Mouse (Mus musculus) stomach, embryonic 16.5 days (tissue): ENCODE results near the gene Trpm3. TPM values are rescaled to one million over a fixed set of nuclear protein-coding genes. Genes with fewer than 3 reads are reported as not detected.

Experiments
- ATAC-seq: fragments of 200-750 bp; cut with Nextera tagmentation; 2 replicates; pipeline ENCODE4 v1.8.0; 2017; ENCODE audit warnings: moderate number of reproducible peaks, moderate TSS enrichment; ENCODE audit not compliant: insufficient read depth, low FRiP score
- H3K27ac ChIP-seq: fragments of 300-500 bp; sonication (generic); 2 replicates; pipeline ENCODE4 v1.5.1; 2014; ENCODE audit warnings: low read length
- H3K27me3 ChIP-seq: fragments of 300-500 bp; sonication (generic); 2 replicates; pipeline ENCODE4 v1.6.1; 2014; ENCODE audit warnings: low read length, control low read depth, mixed read lengths; ENCODE audit not compliant: control insufficient read depth, insufficient read depth
- H3K36me3 ChIP-seq: fragments of 300-500 bp; sonication (generic); 2 replicates; pipeline ENCODE4 v1.6.1; 2014; ENCODE audit warnings: low read length; ENCODE audit not compliant: control insufficient read depth, insufficient read depth
- H3K4me1 ChIP-seq: fragments of 300-500 bp; sonication (generic); 2 replicates; pipeline ENCODE4 v1.6.1; 2014; ENCODE audit warnings: low read length, control low read depth, mixed read lengths; ENCODE audit not compliant: control insufficient read depth, insufficient read depth
- H3K4me2 ChIP-seq: fragments of 300-500 bp; sonication (generic); 2 replicates; pipeline ENCODE4 v1.6.1; 2014; ENCODE audit warnings: low read depth, low read length, mixed read lengths
- H3K4me3 ChIP-seq: fragments of 300-500 bp; sonication (generic); replicated peaks from 2 replicates; pipeline ENCODE4 v1.5.1; 2014; ENCODE audit warnings: mild to moderate bottlenecking, low read length
- H3K9ac ChIP-seq: fragments of 300-500 bp; sonication (generic); 2 replicates; pipeline ENCODE4 v1.6.1; 2014; ENCODE audit warnings: low read length
- H3K9me3 ChIP-seq: fragments of 300-500 bp; sonication (generic); replicated peaks from 2 replicates; pipeline ENCODE4 v1.6.1; 2016; ENCODE audit warnings: low read length, control low read depth; ENCODE audit not compliant: control insufficient read depth
- WGBS: fragments of 180-500 bp; shearing (Covaris S2); extraction: QIAGEN DNeasy Blood & Tissue Kit; methylation state at CpG from one replicate; pipeline ENCODE4 v1.1.7; 2014; 5-methylcytosine and 5-hydroxymethylcytosine counted together
- polyA plus RNA-seq: library from polyadenylated mRNA; unstranded; fragments of >200 nt; fragmentation: Nextera tagmentation; extraction: Ambion mirVana; gene quantifications from 2 replicates; pipeline ENCODE4 v1.2.1, GENCODE M21; 2015

Trpm3 gene
- polyA plus RNA-seq, 1 experiment from 2014 or later, result 1.0 TPM

DNA sequence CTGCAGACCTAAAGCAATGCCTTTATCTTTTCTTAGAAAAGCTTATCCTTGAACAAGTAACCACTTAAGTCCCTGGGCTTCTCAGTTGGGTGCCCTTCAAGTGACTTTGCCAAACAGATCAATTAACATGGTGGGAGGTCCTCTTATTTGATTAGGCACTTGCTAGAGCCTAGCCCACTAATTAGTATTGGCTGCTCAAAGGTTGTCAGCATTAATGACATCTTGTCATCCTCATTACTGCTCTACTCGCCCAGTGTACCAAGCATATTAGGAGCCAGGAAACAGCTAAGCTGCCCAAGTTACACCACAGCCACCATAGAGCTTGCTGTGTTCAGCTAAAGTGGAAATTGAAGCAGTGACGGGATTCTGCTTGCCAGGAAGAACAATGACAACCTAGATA, 456.4 kb downstream of the Trpm3 start:
- ATAC-seq, result no peak
- Histone ChIP-seq H3K4me2 (no peak overlapping the region), H3K9ac (no peak overlapping the region), H3K4me1 (no peaks in the 10 kb centered on the region; the same call in 1 of the 2 replicates), H3K4me3 (no peak overlapping the region), H3K9me3 (no peaks in the 10 kb centered on the region), H3K27me3 (no peaks in the 10 kb centered on the region), H3K27ac (no peak overlapping the region), H3K36me3 (no peaks in the 10 kb centered on the region)
- WGBS, result 60% methylated on average over 2 of the region's 2 CpGs

DNA sequence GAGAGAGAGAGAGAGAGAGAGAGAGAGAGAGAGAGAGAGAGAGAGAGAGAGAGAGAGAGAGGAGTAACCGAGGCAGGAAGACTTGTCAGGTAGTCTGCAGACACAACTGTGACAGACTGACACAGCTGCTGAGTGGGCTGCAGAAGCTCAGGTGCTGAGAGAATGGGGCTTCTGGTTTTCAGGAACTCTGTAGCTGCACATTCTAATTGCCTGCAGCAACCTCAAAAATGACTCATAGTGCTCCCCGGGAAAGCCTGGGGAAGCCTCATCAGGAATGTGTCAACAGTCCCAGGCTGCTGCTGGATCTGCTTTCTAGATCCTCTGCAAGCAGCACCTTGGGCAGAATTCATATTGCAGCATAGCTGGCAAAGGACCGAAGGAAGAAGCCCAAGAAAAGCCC, 457.9 kb downstream of the Trpm3 start:
- no peak for ATAC-seq
- H3K4me1 ChIP-seq, result no peaks in the 10 kb centered on the region; the same call in 1 of the 2 replicates
- 36% methylated on average over 3 of the region's 3 CpGs for WGBS

DNA sequence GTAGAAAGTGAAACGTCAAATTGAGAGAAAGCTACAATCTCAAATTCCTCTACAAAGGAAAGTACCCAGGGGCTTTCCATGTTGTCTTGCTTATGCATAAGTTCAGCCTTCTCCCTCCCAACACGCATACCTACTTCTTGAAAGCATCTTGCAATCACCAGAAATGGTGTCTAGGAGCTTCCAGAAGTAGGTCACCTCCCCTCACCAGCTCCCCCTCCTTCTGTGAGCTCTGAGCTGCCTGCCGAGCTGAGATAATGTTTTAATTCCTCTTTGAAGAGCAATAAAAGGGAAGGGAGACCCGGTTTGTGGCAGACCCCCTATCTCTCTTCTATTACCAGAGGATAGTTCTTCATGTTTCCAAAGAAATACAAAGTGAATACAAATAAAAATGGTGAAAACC, 465.5 kb downstream of the Trpm3 start:
- Histone ChIP-seq H3K27ac (no peak overlapping the region), H3K9me3 (no peaks in the 10 kb centered on the region), H3K4me3 (no peak overlapping the region), H3K4me2 (no peak overlapping the region), H3K36me3 (no peaks in the 10 kb centered on the region), H3K9ac (no peak overlapping the region), H3K27me3 (no peaks in the 10 kb centered on the region), H3K4me1 (no peaks in the 10 kb centered on the region)
- WGBS, result 33% methylated on average over 4 of the region's 4 CpGs
- no peak for ATAC-seq

More for the DNA sequence above, 457.9 kb downstream of the Trpm3 start:
- Histone ChIP-seq H3K4me2 (no peak overlapping the region), H3K4me3 (no peak overlapping the region), H3K36me3 (no peaks in the 10 kb centered on the region), H3K9ac (no peak overlapping the region), H3K9me3 (no peaks in the 10 kb centered on the region), H3K27ac (no peak overlapping the region), H3K27me3 (no peaks in the 10 kb centered on the region)

DNA sequence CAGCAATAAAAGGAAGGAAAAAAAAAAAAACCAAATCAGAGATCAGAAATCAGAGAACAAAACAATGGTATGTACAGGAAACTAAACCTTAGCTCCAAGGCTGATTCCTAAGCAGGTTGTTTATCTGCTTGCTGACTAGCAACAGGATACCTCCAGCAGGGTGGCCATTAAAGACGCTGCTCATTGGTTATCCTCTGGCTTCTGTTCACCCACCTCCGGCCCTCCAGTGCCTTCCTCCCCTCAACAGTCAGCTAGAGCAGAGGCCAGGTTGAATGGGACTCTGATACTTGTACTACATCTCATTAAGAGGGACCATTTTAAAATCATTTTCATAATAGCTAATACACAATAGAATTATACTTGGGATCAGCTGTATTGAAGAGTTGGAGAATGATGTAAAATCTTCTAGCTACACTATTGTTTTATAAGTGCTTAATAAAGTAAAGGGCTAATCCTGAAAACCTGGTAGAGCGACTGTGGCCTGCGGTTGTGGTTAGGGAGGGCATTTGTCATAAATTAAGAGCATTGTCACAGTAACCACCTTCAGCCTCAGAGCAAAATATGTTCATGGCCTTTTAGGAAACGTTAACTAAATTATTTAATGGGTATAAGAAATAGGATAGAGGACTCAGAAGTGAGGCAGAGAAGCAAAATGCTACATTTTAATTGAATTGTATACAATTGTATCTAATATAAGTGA, 469.3 kb downstream of the Trpm3 start:
- H3K4me3 ChIP-seq, result no peak overlapping the region
- no peak overlapping the region for H3K9ac ChIP-seq
- no peak overlapping the region for H3K4me2 ChIP-seq
- WGBS, result 69% methylated on average over 5 of the region's 5 CpGs
- H3K4me1 ChIP-seq, result no peaks in the 10 kb centered on the region
- no peaks in the 10 kb centered on the region for H3K9me3 ChIP-seq
- no peaks in the 10 kb centered on the region for H3K27me3 ChIP-seq
- no peak overlapping the region for H3K27ac ChIP-seq
- no peak for ATAC-seq
- H3K36me3 ChIP-seq, result no peaks in the 10 kb centered on the region

DNA sequence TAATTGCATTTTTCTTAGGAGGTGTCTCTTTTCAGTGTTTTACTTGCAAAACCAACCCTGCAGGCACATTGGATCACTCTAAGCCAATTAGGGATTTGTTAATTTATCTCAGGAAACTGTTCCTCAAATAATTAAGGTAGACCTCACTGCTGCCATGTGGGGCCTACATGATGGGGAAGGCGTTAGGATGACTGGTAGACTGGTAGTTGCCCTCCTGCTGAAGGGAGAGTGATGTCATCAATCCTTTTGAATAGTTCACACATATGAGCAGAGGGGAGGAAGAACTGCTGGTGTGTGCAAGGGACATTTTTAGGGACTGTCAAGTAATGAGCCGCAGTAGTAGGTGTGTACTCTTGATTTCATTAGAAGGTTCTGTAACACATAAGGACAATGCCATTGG, 472.8 kb downstream of the Trpm3 start:
- H3K9me3 ChIP-seq, result no peaks in the 10 kb centered on the region
- H3K9ac ChIP-seq, result no peak overlapping the region
- no peak overlapping the region for H3K4me3 ChIP-seq
- no peaks in the 10 kb centered on the region for H3K36me3 ChIP-seq
- WGBS, result 82% methylated on average over 2 of the region's 2 CpGs
- ATAC-seq, result no peak
- no peaks in the 10 kb centered on the region for H3K4me1 ChIP-seq
- H3K27me3 ChIP-seq, result no peaks in the 10 kb centered on the region
- H3K27ac ChIP-seq, result no peak overlapping the region
- H3K4me2 ChIP-seq, result no peak overlapping the region

DNA sequence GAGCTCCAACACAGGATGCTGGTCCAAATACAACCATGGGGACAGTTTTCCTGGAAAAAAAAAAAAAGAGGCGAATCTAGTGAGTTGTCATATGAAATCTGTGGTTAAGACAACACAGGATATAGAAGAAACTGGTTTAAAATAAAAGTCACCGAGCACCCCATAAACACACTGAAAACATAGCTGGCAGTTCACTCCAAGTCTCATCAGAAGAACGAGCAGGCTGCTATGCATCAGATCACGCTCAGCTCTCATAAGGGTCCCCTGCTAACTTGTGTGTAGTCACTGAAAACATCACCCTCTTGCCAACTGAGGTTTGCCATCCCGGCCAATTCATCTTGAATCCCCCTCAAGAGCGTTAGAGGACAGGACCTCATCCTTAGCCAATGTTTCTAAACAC, 476.5 kb downstream of the Trpm3 start:
- Histone ChIP-seq H3K36me3 (no peaks in the 10 kb centered on the region), H3K27ac (no peak overlapping the region), H3K9ac (no peak overlapping the region), H3K27me3 (no peaks in the 10 kb centered on the region), H3K9me3 (0 out of 2 replicates have a peak, but pooled peaks cover 3% of the 10 kb centered on the region), H3K4me1 (no peaks in the 10 kb centered on the region), H3K4me2 (no peak overlapping the region), H3K4me3 (no peak overlapping the region)
- ATAC-seq, result no peak
- WGBS, result 85% methylated on average over 6 of the region's 6 CpGs

DNA sequence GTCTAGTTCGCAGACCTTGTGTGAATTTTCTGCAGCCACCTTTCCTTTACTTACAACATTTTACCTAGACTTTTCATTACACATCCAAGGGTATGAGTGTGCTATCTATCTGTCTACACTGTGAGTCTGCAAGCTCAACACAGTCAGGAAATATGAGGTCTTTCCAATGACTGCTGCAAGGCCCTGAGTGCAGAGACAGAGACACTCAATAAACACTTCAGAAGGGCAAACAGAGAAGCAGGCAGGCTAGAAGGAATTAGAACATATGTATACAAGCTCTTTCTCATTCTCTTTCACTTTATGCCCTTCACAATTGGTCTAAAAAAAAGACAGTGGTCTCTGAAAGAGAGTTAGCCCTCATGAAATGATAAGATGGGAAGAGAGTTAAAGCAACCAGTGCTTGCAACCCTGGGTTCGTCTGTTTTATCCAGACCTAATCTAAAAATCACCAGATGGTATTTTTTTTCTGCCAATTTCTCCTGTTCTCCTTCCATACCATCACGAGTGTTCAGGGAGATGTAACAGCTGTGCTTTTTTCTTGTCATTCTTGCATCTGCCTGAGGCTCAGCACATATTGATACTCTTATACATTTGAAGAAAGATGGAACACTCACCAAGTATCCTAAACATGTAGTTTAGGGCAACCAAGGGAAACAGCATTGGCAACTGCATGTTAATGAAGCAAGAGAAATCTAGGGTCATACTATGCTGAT, 486.1 kb downstream of the Trpm3 start:
- WGBS, result 54% methylated on average over 3 of the region's 3 CpGs

DNA sequence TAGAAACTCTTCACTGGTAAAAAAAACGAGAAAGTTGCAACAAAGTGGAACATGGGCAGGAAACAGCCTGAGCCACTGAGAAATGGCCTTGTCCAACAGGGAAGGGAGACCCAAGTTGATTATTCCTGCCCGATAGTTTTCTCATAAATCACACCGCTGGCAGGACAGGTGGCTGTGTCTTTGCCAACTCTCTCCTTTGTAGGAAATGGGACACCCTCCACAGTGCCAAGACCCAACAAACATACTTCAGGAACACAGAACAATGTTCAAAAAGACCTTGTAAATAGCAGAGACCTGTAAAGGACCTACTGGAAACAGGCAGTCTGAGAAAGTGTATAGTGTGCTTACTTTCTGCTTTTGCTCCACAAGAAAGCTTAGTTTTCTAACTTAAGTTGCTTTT, 490.0 kb downstream of the Trpm3 start:
- H3K4me2 ChIP-seq, result no peak overlapping the region
- 75% methylated on average over 3 of the region's 3 CpGs for WGBS
- no peaks in the 10 kb centered on the region for H3K36me3 ChIP-seq
- H3K27me3 ChIP-seq, result no peaks in the 10 kb centered on the region
- no peaks in the 10 kb centered on the region for H3K4me1 ChIP-seq
- no peak overlapping the region for H3K27ac ChIP-seq
- H3K9me3 ChIP-seq, result no peaks in the 10 kb centered on the region
- H3K4me3 ChIP-seq, result no peak overlapping the region
- no peak overlapping the region for H3K9ac ChIP-seq
- no peak for ATAC-seq

More for the DNA sequence above, 486.1 kb downstream of the Trpm3 start:
- Histone ChIP-seq H3K27me3 (no peaks in the 10 kb centered on the region), H3K4me1 (no peaks in the 10 kb centered on the region), H3K4me3 (no peak overlapping the region), H3K9ac (no peak overlapping the region), H3K36me3 (no peaks in the 10 kb centered on the region), H3K4me2 (no peak overlapping the region), H3K9me3 (no peaks in the 10 kb centered on the region), H3K27ac (no peak overlapping the region)
- ATAC-seq, result no peak

DNA sequence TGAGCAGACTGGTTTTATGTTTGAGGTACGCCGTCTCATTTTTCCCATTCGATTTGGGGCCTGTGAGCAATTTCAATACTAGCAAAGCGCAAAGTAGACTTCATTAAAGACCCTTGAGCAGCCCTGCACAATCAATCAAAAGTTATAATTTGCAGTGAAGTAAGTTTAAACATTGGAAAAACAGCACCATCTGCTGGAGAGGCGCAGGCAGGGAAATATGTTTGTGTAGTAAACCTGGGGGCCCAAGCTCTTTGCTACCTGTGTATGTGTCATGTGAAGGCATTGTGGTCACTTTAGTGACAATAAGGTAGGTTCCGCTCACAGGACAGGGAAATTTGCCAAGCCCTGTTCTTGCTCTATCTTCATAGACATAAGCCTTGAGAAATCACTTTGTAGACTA, 492.5 kb downstream of the Trpm3 start:
- H3K27ac ChIP-seq, result no peak overlapping the region
- H3K4me1 ChIP-seq, result no peaks in the 10 kb centered on the region
- WGBS, result 57% methylated on average over 6 of the region's 6 CpGs
- H3K9me3 ChIP-seq, result no peaks in the 10 kb centered on the region
- ATAC-seq, result no peak
- no peaks in the 10 kb centered on the region for H3K36me3 ChIP-seq
- H3K4me3 ChIP-seq, result no peak overlapping the region
- no peak overlapping the region for H3K4me2 ChIP-seq
- no peaks in the 10 kb centered on the region for H3K27me3 ChIP-seq
- no peak overlapping the region for H3K9ac ChIP-seq
